Mouse (Mus musculus) heart, adult 18-20 months (tissue): ENCODE data around the gene 6030452D12Rik. TPM values are rescaled to one million over a fixed set of nuclear protein-coding genes. Genes with fewer than 3 reads are reported as not detected.

Source experiments
- DNase-seq, 2 experiments: peaks; one replicate each; pipeline ENCODE4 v3.0.0; 2021 to 2022; ENCODE audit warnings: mixed read lengths in 1 of 2
- long read RNA-seq, 2 experiments: library from polyadenylated mRNA; stranded (forward); transcript quantifications; one replicate each; pipeline ENCODE4 v2.0.0; 2021
- total RNA-seq, 2 experiments: library from RNA; stranded (reverse); gene quantifications; 2 replicates each; pipeline ENCODE4 v1.2.3; 2021

Gene 6030452D12Rik
- total RNA-seq, result not detected
- long read RNA-seq, experiment 1, result 0 reads
- long read RNA-seq, experiment 2, result 0 reads

- peak; percentile 42 to 72 for DNase-seq
Observed at GRCm38 (mm10) chr8:106500018-106500685, at the start of gene 6030452D12Rik. Gene 6030452D12Rik (plus strand): TSS chr8:106500522.

GRCm38 (mm10) chr8:106451301-106452085 is 48.8 kb upstream of the 6030452D12Rik start:
- no peak for DNase-seq

- DNase-seq, result no peak
Observed at GRCm38 (mm10) chr8:106452701-106453481, 47.4 kb upstream of the 6030452D12Rik start.

- DNase-seq, result no peak
Observed at GRCm38 (mm10) chr8:106454036-106454435, 46.3 kb upstream of the 6030452D12Rik start.

GRCm38 (mm10) chr8:106462131-106462530 is 38.2 kb upstream of the 6030452D12Rik start:
- DNase-seq, result no peak

DNA sequence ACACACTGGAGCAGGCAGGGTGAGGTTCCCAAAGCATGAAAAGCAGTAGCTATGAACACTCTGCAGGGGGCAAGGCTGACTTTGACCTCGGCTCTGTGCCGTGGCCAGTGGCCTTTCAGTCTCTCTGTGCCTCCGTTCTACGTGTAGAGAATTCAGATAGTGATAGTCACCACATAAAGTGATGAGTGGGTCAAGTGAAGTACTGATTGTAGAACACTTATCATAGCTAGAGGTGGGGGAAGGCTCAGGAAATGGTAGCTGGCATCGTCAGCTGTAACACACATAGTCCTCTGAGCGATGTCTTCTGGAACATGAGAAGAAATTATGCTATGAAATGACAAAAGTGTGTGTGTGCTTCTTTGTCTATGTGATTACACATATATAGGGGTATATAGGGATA is 36.5 kb upstream of the 6030452D12Rik start:
- no peak for DNase-seq

GRCm38 (mm10) chr8:106469485-106469884 is 30.8 kb upstream of the 6030452D12Rik start:
- no peak for DNase-seq

DNA sequence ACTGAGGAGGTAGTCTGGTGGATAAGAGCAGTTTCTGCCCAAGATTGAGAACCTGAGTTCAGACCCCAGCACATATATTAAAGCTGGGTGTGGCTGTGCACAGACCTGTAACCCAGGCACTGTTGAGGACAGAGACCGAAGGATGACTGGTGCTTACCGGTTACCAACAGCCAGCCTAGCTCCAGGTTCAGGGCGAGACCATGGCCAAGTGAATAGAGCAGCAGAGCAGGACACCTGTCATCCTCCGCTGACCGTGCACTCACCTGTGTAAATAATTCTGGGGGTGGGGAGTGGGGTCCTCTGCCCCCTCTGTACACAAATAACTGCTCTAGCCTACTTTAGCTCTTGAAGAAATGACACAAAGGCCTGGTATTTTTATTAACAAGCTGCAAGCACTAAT is 26.3 kb upstream of the 6030452D12Rik start:
- no peak for DNase-seq

- DNase-seq, result peak in 1 of 2 experiments; percentile 52
Observed at GRCm38 (mm10) chr8:106504241-106504640, 3.9 kb downstream of the 6030452D12Rik start.

- DNase-seq, result no peak
Observed at GRCm38 (mm10) chr8:106505328-106505965, 5.1 kb downstream of the 6030452D12Rik start.

DNA sequence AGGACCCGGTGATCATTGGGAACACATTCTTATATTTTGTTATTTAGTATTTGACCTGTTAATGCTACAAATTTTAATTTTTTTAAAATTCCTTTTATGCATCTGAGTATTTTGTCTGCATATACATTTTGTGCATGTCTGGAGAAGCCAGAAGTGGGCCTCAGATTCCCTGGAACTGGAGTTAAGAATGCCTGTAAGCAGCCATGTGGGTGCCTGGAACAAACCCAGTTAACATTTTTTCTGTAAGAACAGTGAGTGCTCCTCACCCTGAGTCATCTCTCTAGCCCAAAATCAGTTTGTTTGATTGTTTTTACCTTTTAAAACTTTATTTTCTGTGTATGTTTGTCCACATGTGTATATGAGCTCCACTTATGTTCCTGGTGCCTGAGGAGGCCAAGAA is 5.8 kb downstream of the 6030452D12Rik start:
- DNase-seq, result no peak

DNA sequence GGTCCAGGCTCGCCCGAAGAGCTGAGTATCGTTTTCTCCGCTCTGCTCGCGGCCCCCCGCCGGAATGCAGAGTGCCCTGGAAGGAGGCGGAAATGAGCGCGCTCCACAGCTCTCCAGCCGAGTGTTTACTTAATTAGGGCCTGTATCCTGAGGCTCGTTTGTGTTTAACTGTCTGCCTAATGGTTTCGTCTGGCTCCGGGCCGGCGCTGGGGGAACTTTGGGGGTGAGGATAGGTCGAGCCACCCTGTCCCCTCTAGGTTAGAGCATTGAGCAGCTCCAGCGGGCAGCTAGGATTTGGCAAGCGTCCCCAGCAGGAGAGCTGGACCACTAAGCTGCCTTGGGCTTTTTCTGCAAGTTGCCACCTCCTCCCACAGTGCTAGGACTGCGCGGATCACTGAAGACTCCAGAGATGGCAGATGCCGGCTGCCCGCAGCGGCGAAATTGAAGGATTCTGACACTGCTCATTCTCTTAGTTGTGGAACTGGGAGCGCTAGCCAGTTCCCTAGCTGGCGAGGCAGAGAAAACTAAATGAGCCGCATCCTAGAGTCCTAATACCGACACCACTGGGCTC is 7.5 kb downstream of the 6030452D12Rik start:
- peak in 1 of 2 experiments; percentile 29 for DNase-seq

DNA sequence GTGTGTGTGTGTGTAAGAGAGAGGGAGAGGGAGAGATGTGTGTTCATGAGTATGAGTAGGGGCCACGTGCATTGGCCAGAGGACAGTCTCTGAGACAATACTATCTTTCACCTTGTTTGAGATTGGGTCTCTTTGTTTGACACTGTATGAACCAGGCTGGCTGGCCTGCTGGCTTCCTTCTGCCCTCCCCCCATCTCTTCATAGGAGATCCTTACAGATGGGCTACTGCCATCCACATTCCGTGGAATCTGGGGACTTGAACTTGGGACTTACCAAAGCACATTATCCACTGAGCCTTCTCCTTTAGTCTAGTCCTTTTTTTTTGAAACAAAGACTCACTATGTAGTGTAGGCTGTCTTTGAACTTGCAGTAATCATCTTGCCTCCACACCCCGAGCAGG is 8.1 kb downstream of the 6030452D12Rik start:
- no peak for DNase-seq

DNA sequence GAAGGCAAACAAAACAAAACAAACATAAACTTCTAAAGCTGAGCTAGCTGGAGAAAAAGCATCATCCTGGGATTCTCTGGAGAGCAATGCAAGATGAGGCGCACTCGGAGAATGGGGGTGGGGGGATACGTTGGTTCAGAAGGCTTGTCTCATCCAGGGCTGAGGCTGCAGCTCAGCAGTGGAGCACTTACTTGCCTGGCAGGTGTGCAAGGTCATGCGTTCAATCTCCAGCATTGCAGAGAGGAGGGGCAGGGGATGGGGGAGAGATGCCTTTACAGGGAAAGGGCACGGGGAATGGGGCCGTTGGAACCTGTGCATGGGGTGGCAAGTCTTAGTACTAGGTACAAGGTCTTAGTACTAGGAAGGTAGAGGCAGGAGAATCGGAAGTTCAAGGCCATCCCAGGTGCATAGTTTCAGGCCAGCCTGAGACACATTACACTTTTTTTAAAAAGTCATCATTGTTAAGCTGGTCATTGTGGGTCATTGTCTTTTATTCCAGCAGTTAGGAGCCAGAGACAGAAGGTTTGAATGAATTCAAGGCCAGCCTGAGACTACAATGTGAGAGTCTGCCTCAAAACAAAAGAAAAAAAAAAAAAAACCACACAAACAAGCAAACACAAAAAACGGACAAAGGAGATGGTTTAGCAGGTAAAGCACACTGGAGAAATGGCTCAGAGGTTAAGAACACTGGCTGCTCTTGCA is 8.9 kb downstream of the 6030452D12Rik start:
- no peak for DNase-seq

- peak; percentile 24 to 25 for DNase-seq
Observed at GRCm38 (mm10) chr8:106510365-106510975, 10.1 kb downstream of the 6030452D12Rik start, which contains the start of gene Cdh3. Gene Cdh3 (plus strand): TSS chr8:106510891.

- DNase-seq, result no peak
Observed at GRCm38 (mm10) chr8:106511065-106511501, 10.8 kb downstream of the 6030452D12Rik start.

DNA sequence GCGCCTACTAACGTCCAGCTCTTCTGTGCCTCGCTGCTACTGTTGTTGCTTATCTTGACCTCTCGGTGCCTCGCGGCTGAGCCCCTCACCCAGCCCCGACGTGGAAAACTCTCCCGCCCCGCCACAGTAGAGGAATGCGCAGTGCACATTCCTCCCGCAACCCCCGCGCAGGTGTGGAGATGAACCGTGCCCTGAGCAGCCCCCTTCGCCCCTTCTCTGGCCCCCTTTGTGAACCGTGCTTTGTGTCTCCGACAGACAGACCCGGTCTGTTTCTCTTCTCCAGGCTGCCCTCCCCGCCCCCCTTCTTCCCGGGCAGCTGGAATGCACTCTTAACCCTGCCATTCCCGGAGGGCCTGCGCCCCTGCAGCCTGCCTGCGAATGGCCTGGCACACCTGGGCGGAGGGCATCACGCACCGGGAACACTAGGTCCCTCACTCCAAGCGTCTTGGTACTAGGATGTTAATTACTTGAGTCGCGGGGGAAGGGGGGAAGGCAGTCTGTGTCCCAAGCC is 11.3 kb downstream of the 6030452D12Rik start:
- DNase-seq, result no peak

GRCm38 (mm10) chr8:106512475-106513150 is 12.3 kb downstream of the 6030452D12Rik start:
- DNase-seq, result no peak

GRCm38 (mm10) chr8:106515946-106516479 is 15.7 kb downstream of the 6030452D12Rik start:
- DNase-seq, result no peak
